Mouse (Mus musculus) embryonic fibroblast, embryonic 13.5 days (primary cell): ENCODE measurements around the gene Gm49661. TPM values are rescaled to one million over a fixed set of nuclear protein-coding genes. Genes with fewer than 3 reads are reported as not detected.

Experiments
- H3K27ac ChIP-seq: 2 replicates; pipeline ENCODE4 v1.5.1; 2012; ENCODE audit warnings: low read length, control low read depth, inconsistent platforms; ENCODE audit not compliant: insufficient read depth
- H3K4me1 ChIP-seq: 2 replicates; pipeline ENCODE4 v1.6.1; 2011; ENCODE audit warnings: low read length; ENCODE audit not compliant: control insufficient read depth, insufficient read depth
- H3K4me3 ChIP-seq: 2 replicates; pipeline ENCODE4 v1.5.1; 2011; ENCODE audit warnings: mild to moderate bottlenecking, control low read depth, low read length; ENCODE audit not compliant: insufficient read depth
- CTCF ChIP-seq: IDR thresholded peaks from 2 replicates; pipeline ENCODE4 v1.5.1; 2011; ENCODE audit warnings: mild to moderate bottlenecking, control low read depth, low read length, moderate library complexity, borderline replicate concordance; ENCODE audit not compliant: insufficient read depth
- POLR2A ChIP-seq: IDR thresholded peaks from 2 replicates; pipeline ENCODE4 v1.6.1; 2011; ENCODE audit warnings: low read depth, mild to moderate bottlenecking, control low read depth, low read length, moderate library complexity
- polyA plus RNA-seq: library from polyadenylated mRNA; stranded (reverse); fragments of >200 nt; gene quantifications from 2 replicates; pipeline ENCODE4 v1.2.4, GENCODE M21; 2011; ENCODE audit warnings: low read depth; ENCODE audit not compliant: missing spikeins, insufficient read length

Gm49661 gene
- polyA plus RNA-seq, 1 experiment, result not detected

- H3K4me3 ChIP-seq, result no peak overlapping the region
- no peak overlapping the region for H3K27ac ChIP-seq
- TF ChIP-seq CTCF, result no peak
- no peak for TF ChIP-seq POLR2A
- H3K4me1 ChIP-seq, result no peaks in the 10 kb centered on the region
These were observed 25.1 kb upstream of the Gm49661 start for GRCm38 (mm10) chr8:84994375-84994774.

- Histone ChIP-seq H3K4me3 (peak overlapping the region; percentile 48), H3K27ac (no peak overlapping the region), H3K4me1 (peaks cover 17% of the 10 kb centered on the region)
- no peak for TF ChIP-seq POLR2A
- no peak for TF ChIP-seq CTCF
These were observed 21.6 kb upstream of the Gm49661 start for GRCm38 (mm10) chr8:84990836-84991235.

GRCm38 (mm10) chr8:84990349-84990748 lies 21.1 kb upstream of the Gm49661 start, which contains the start of gene Hook2:
Hook2 (plus strand) TSS chr8:84990603.
- Histone ChIP-seq H3K4me1 (peaks cover 17% of the 10 kb centered on the region), H3K27ac (peak within 1 kb of the TSS; percentile 58), H3K4me3 (peak within 1 kb of the TSS; percentile 48)
- TF ChIP-seq CTCF, result peak; percentile 97
- peak; percentile 41; the same call in 1 of the 2 replicates for TF ChIP-seq POLR2A

GRCm38 (mm10) chr8:84989810-84990209 lies 20.6 kb upstream of the Gm49661 start:
- TF ChIP-seq CTCF, result peak; percentile 78; the same call in 1 of the 2 replicates
- peak; percentile 14; the same call in 1 of the 2 replicates for TF ChIP-seq POLR2A
- Histone ChIP-seq H3K4me1 (peaks cover 17% of the 10 kb centered on the region), H3K27ac (peak overlapping the region; percentile 58), H3K4me3 (peak overlapping the region; percentile 27)

- Histone ChIP-seq H3K4me1 (peaks cover 20% of the 10 kb centered on the region), H3K27ac (no peak overlapping the region; the same call in 1 of the 2 replicates), H3K4me3 (no peak overlapping the region)
- TF ChIP-seq POLR2A (no peak), CTCF (no peak)
These were observed 20.1 kb upstream of the Gm49661 start for GRCm38 (mm10) chr8:84989311-84989731.

GRCm38 (mm10) chr8:84987903-84988302 lies 18.7 kb upstream of the Gm49661 start:
- H3K27ac ChIP-seq, result no peak overlapping the region; the same call in 1 of the 2 replicates
- no peak overlapping the region for H3K4me3 ChIP-seq
- peaks cover 22% of the 10 kb centered on the region for H3K4me1 ChIP-seq
- TF ChIP-seq POLR2A, result no peak
- no peak for TF ChIP-seq CTCF

GRCm38 (mm10) chr8:84987388-84987787 lies 18.2 kb upstream of the Gm49661 start:
- Histone ChIP-seq H3K27ac (no peak overlapping the region), H3K4me3 (no peak overlapping the region), H3K4me1 (peaks cover 22% of the 10 kb centered on the region)
- TF ChIP-seq POLR2A (no peak), CTCF (no peak)

- TF ChIP-seq CTCF (no peak), POLR2A (no peak; the same call in 1 of the 2 replicates)
- Histone ChIP-seq H3K4me3 (peak overlapping the region; percentile 11; the same call in 1 of the 2 replicates), H3K4me1 (peaks cover 22% of the 10 kb centered on the region), H3K27ac (peak overlapping the region; percentile 94; the same call in 1 of the 2 replicates)
These were observed 17.2 kb upstream of the Gm49661 start for GRCm38 (mm10) chr8:84986379-84986945.

- peaks cover 26% of the 10 kb centered on the region for H3K4me1 ChIP-seq
- peak overlapping the region; percentile 94 for H3K27ac ChIP-seq
- TF ChIP-seq POLR2A (0 out of 2 replicates have a peak, but pooled peaks have one; percentile 31), CTCF (no peak)
- peak overlapping the region; percentile 11 for H3K4me3 ChIP-seq
These were observed 16.6 kb upstream of the Gm49661 start for GRCm38 (mm10) chr8:84985684-84986378.
